Mouse (Mus musculus) T-cell, adult 2 months (primary cell): ENCODE data around the gene Olfr376.

Source experiments
- DNase-seq: peaks from one replicate; pipeline ENCODE4 v3.0.0; 2022; ENCODE audit warnings: low spot score

The Olfr376 gene

DNA sequence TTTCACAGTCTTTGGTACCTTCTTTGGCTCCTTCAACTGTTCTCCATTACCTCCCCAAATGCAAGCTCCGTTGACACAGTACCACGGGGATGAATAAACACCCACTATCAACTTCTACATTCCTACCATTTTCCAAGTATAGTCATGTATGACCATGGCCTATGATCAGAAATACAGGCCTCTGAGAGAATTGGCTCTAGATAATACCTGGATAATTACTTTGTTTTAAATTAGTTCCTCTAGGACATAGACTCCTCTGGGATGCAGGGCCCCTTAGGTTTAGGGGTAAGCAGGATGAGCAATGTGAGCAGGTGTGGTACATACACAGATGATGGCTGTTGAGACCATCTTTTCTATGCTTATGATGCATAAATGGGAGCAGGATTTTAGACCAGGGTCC, at the start of gene Olfr376:
Olfr376 (plus strand) TSS at position 301 of the 400 bp plus-strand sequence.
- no peak for DNase-seq

GRCm38 (mm10) chr11:73323906-73324830, 46.9 kb upstream of the Olfr376 start:
- no peak for DNase-seq

- DNase-seq = no peak
Observed at GRCm38 (mm10) chr11:73326485-73326886, 44.6 kb upstream of the Olfr376 start.

GRCm38 (mm10) chr11:73327361-73327760, 43.7 kb upstream of the Olfr376 start:
- DNase-seq = no peak

- no peak for DNase-seq
Observed at GRCm38 (mm10) chr11:73329442-73329841, 41.6 kb upstream of the Olfr376 start, which contains the start of the genes Aspa, Gm49340 and Spata22. Gene Aspa, minus strand, starts transcription at chr11:73329596. Gene Gm49340, plus strand, starts transcription at chr11:73329741. Gene Spata22, plus strand, starts transcription at chr11:73329741.

- DNase-seq = no peak
Observed at GRCm38 (mm10) chr11:73333357-73333756, 37.7 kb upstream of the Olfr376 start.

DNA sequence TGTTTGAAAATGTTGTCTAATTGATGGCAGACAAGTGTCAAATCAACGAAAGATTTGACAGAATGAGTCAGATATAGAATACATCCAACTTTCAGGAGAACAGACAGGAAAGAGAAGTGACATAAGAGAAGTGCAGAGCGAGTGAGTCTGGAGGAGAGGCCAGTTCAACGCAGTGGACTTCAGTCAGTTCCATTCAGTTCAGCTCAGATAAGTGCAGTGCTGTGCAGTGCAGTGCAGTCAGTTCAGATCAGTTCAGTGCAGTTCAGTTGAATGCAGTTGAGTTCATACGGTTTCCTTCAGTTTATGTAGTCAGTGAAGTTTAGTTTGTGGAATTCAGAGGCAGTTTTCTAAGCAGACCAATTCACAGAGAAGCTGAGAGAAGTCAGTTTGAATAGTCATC, 34.1 kb upstream of the Olfr376 start:
- no peak for DNase-seq

DNA sequence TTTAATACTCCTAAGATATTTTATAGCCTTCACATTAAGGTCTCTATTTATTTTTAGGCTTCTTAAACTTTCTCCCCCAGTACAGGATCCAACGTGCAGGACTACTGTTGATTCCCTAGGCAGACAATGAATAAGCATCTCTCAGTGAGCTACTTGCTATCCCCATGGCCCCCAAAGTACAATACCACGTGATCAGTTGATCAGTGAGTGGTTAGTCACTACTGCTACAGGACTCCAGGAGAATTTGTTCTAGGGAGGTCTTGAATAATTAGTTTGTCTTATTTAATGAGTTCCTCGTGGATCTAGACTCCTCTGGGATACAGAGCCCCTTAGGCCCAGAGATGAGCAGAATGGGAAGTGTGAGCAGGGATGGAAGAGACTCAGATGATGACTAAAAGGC, 20.6 kb upstream of the Olfr376 start, which contains the start of gene Olfr20:
Olfr20 (plus strand) TSS at position 301 of the 400 bp plus-strand sequence.
- no peak for DNase-seq

DNA sequence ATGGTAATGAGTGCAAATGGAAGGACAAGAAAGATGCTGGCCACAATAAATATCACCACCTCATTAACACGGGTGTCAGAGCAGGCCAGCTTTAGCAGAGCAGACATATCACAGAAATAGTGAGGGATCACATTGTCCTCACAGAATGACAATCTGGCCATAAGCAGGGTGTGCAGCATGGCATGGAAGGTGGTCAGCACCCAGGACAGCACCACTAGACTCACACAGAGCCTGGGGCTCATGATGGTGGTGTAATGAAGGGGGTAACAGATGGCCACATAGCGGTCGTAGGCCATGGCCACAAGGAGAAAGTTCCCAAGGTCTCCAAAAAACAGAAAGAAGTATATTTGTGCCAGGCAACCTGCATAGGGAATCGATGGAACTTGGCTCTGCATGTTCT, 24.3 kb downstream of the Olfr376 start:
- no peak for DNase-seq

DNA sequence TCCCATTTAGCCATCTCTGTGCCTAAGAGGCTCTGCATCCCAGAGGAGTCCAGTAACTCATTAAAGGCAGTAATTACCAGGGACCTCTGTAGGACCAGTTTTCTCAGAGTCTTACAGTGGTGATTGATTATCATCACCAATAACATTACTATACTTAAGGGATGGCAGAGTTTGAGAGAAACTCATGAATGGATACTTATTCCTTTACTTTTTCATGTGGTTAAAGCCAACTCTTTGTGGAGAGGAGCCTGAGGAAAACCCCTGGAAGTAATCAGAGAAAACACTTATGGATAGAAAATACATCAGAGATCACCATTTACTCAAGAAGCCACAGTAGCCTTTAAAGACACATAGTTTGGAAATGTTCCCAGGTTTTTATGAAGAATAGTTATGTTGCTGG, 28.5 kb downstream of the Olfr376 start, which contains the start of gene Olfr1:
Olfr1 (minus strand) TSS at position 101 of the 400 bp plus-strand sequence.
- DNase-seq = no peak
